Mouse (Mus musculus): Measurements from ENCODE around the gene Paics.
"Not testable (repeated sequence)": the region's sequence is repeated elsewhere in the genome, so short reads cannot be mapped to it uniquely, and the experiment has no call there.

Paics gene

GRCm38 (mm10) chr5:76951106-76952027 is at the start of gene Paics, which contains the start of gene Ppat:
Paics (plus strand) TSS chr5:76951307.
Ppat (minus strand) TSS chr5:76951578.
- DNase-seq (ENCODE audit: low spot score in 2 of 2), result peak; percentile 95 to 100

- DNase-seq (ENCODE audit: low spot score in 2 of 2), result no peak
Measured at GRCm38 (mm10) chr5:76902131-76902530, 49.0 kb upstream of the Paics start.

- DNase-seq (ENCODE audit: low spot score in 2 of 2), result no peak
Measured at GRCm38 (mm10) chr5:76904713-76905404, 46.2 kb upstream of the Paics start.

- peak; percentile 98 for DNase-seq (ENCODE audit: low spot score in 2 of 2)
Measured at GRCm38 (mm10) chr5:76905405-76906154, 45.5 kb upstream of the Paics start, which contains the start of gene Aasdh. Aasdh (minus strand) TSS chr5:76905514.

GRCm38 (mm10) chr5:76906155-76906499 is 45.0 kb upstream of the Paics start:
- DNase-seq (ENCODE audit: low spot score in 2 of 2), result no peak

GRCm38 (mm10) chr5:76910807-76911206 is 40.3 kb upstream of the Paics start:
- DNase-seq (ENCODE audit: low spot score in 2 of 2), result no peak

GRCm38 (mm10) chr5:76912522-76912921 is 38.6 kb upstream of the Paics start:
- DNase-seq (ENCODE audit: low spot score in 2 of 2), result not testable (repeated sequence)

GRCm38 (mm10) chr5:76922833-76923232 is 28.3 kb upstream of the Paics start:
- DNase-seq (ENCODE audit: low spot score in 2 of 2), result no peak

- DNase-seq (ENCODE audit: low spot score in 2 of 2), result no peak
Measured at GRCm38 (mm10) chr5:76923428-76923827, 27.7 kb upstream of the Paics start.

GRCm38 (mm10) chr5:76924296-76924695 is 26.8 kb upstream of the Paics start:
- no peak for DNase-seq (ENCODE audit: low spot score in 2 of 2)

GRCm38 (mm10) chr5:76928124-76928832 is 22.8 kb upstream of the Paics start:
- no peak for DNase-seq (ENCODE audit: low spot score in 2 of 2)

GRCm38 (mm10) chr5:76929180-76929877 is 21.8 kb upstream of the Paics start:
- DNase-seq (ENCODE audit: low spot score in 2 of 2), result no peak

- no peak for DNase-seq (ENCODE audit: low spot score in 2 of 2)
Measured at GRCm38 (mm10) chr5:76939717-76940116, 11.4 kb upstream of the Paics start.

- no peak for DNase-seq (ENCODE audit: low spot score in 2 of 2)
Measured at GRCm38 (mm10) chr5:76941975-76942374, 9.1 kb upstream of the Paics start.

- DNase-seq (ENCODE audit: low spot score in 2 of 2), result no peak
Measured at GRCm38 (mm10) chr5:76942505-76942904, 8.6 kb upstream of the Paics start.

GRCm38 (mm10) chr5:76944965-76945677 is 6.0 kb upstream of the Paics start:
- no peak for DNase-seq (ENCODE audit: low spot score in 2 of 2)

GRCm38 (mm10) chr5:76945678-76946033 is 5.5 kb upstream of the Paics start:
- DNase-seq (ENCODE audit: low spot score in 2 of 2), result no peak

GRCm38 (mm10) chr5:76947142-76947541 is 4.0 kb upstream of the Paics start:
- no peak for DNase-seq (ENCODE audit: low spot score in 2 of 2)

GRCm38 (mm10) chr5:76947758-76948157 is 3.3 kb upstream of the Paics start:
- no peak for DNase-seq (ENCODE audit: low spot score in 2 of 2)
